8 mouse cellular contexts compared by ENCODE assay signal in genomic region chr7:29170066-29170754, GRCm38 (mm10). TPM values are rescaled to one million over a fixed set of nuclear protein-coding genes. Genes with fewer than 3 reads are reported as not detected.
DNase-seq lines count a peak whose midpoint lies in the region; ATAC-seq and TF ChIP-seq lines count a peak whose summit lies in the region.

Ggn (plus strand) TSS chr7:29170210.
Spred3 (minus strand) TSS chr7:29170411.

- WGBS in hindbrain, embryonic 12.5 days: under 1% methylated on average over 30 of the region's 30 CpGs
- WGBS in limb, embryonic 12.5 days: under 1% methylated on average over 30 of the region's 30 CpGs
- under 1% methylated on average over 30 of the region's 30 CpGs for WGBS in midbrain, embryonic 11.5 days
- WGBS in small intestine, adult 2 months: 2% methylated on average over 30 of the region's 30 CpGs

- peak; percentile 46 for ATAC-seq in hindbrain, embryonic 12.5 days (ENCODE audit: low FRiP score)
- peak; percentile 16 for ATAC-seq in limb, embryonic 12.5 days (ENCODE audit: insufficient number of reproducible peaks, insufficient read depth, low FRiP score, low TSS enrichment, low read depth)
- peak; percentile 58 for ATAC-seq in midbrain, embryonic 11.5 days (ENCODE audit: low FRiP score)

- peaks cover 46% of the 10 kb centered on the region for H3K4me1 ChIP-seq in hindbrain, embryonic 12.5 days
- peaks cover 36% of the 10 kb centered on the region for H3K4me1 ChIP-seq in limb, embryonic 12.5 days (replicated peaks)
- H3K4me1 ChIP-seq in midbrain, embryonic 11.5 days (ENCODE audit: control insufficient read depth, insufficient read depth, low read length): peaks cover 39% of the 10 kb centered on the region
- peaks cover 20% of the 10 kb centered on the region for H3K4me1 ChIP-seq in small intestine, adult 2 months (ENCODE audit: control insufficient read depth, insufficient read depth, insufficient read length, low read length)

- peak within 1 kb of the TSS; percentile 85 for H3K27ac ChIP-seq in hindbrain, embryonic 12.5 days
- peak within 1 kb of the TSS; percentile 64; the same call in 1 of the 2 replicates for H3K27ac ChIP-seq in limb, embryonic 12.5 days
- H3K27ac ChIP-seq in midbrain, embryonic 11.5 days (ENCODE audit: low read depth, low read length): peak within 1 kb of the TSS; percentile 61
- H3K27ac ChIP-seq in small intestine, adult 2 months (ENCODE audit: insufficient read depth, low read depth, low read length): no peak within 1 kb of the TSS; the same call in 1 of the 2 replicates

- H3K4me2 ChIP-seq in hindbrain, embryonic 12.5 days (replicated peaks): peak within 1 kb of the TSS; percentile 76
- peak within 1 kb of the TSS; percentile 83 for H3K4me2 ChIP-seq in limb, embryonic 12.5 days
- H3K4me2 ChIP-seq in midbrain, embryonic 11.5 days: peak within 1 kb of the TSS; percentile 83

- H3K9me3 ChIP-seq in hindbrain, embryonic 12.5 days (replicated peaks): no peaks in the 10 kb centered on the region
- H3K9me3 ChIP-seq in limb, embryonic 12.5 days: no peaks in the 10 kb centered on the region
- no peaks in the 10 kb centered on the region for H3K9me3 ChIP-seq in midbrain, embryonic 11.5 days (ENCODE audit: control insufficient read depth, low read length)

- DNase-seq in thymus, postnatal 0 days (ENCODE audit: low spot score): peak; percentile 21
- DNase-seq in thymus, postnatal 14 days: no peak
- peak; percentile 61 to 68 for DNase-seq in cerebellum, postnatal 14 days
- peak; percentile 62 to 67 for DNase-seq in frontal cortex, postnatal 10 days (ENCODE audit: low spot score in 2 of 2)
- DNase-seq in midbrain, embryonic 11.5 days (ENCODE audit: low spot score, missing footprints): peak; percentile 97

- peaks cover 20% of the 10 kb centered on the region for H3K36me3 ChIP-seq in hindbrain, embryonic 12.5 days
- H3K36me3 ChIP-seq in limb, embryonic 12.5 days: peaks cover 33% of the 10 kb centered on the region
- H3K36me3 ChIP-seq in midbrain, embryonic 11.5 days (ENCODE audit: control insufficient read depth, insufficient read depth, low read length): peaks cover 13% of the 10 kb centered on the region
- H3K36me3 ChIP-seq in small intestine, adult 2 months (ENCODE audit: control insufficient read depth, insufficient read depth, low read length): peaks cover 18% of the 10 kb centered on the region

- TF ChIP-seq POLR2A in small intestine, adult 2 months (IDR thresholded peaks at IDR 0.05; ENCODE audit: low read depth, low read length): peak; percentile 53; the same call in 1 of the 2 replicates

- TF ChIP-seq CTCF in small intestine, adult 2 months (IDR thresholded peaks at IDR 0.05; ENCODE audit: extremely low read depth, insufficient read length, insufficient replicate concordance, low read depth, low read length): no peak

- peak within 1 kb of the TSS; percentile 67 for H3K9ac ChIP-seq in hindbrain, embryonic 12.5 days
- H3K9ac ChIP-seq in limb, embryonic 12.5 days (replicated peaks): peak within 1 kb of the TSS; percentile 64
- H3K9ac ChIP-seq in midbrain, embryonic 11.5 days (ENCODE audit: low read length): peak within 1 kb of the TSS; percentile 67

- H3K4me3 ChIP-seq in hindbrain, embryonic 12.5 days: peak within 1 kb of the TSS; percentile 68
- peak within 1 kb of the TSS; percentile 60 for H3K4me3 ChIP-seq in limb, embryonic 12.5 days (replicated peaks)
- peak within 1 kb of the TSS; percentile 55 for H3K4me3 ChIP-seq in midbrain, embryonic 11.5 days (ENCODE audit: low read depth, low read length)
- H3K4me3 ChIP-seq in small intestine, adult 2 months (ENCODE audit: low read depth, low read length): peak within 1 kb of the TSS; percentile 81

- H3K27me3 ChIP-seq in hindbrain, embryonic 12.5 days: peaks cover 51% of the 10 kb centered on the region
- H3K27me3 ChIP-seq in limb, embryonic 12.5 days: peaks cover 70% of the 10 kb centered on the region
- H3K27me3 ChIP-seq in midbrain, embryonic 11.5 days (ENCODE audit: control insufficient read depth, insufficient read depth, low read length): peaks cover 34% of the 10 kb centered on the region
- H3K27me3 ChIP-seq in small intestine, adult 2 months (ENCODE audit: control insufficient read depth, insufficient read depth, low read length): peaks cover 34% of the 10 kb centered on the region

RNA-seq across cellular contexts. Expression of gene Ggn, which starts in this region (rescaled TPM):
- polyA plus RNA-seq in thymus, postnatal 0 days (2015; fragmentation: Nextera tagmentation; extraction: Ambion mirVana): 0.17 and 0.20 TPM in 2 replicates
- polyA plus RNA-seq in hindbrain, embryonic 12.5 days (2016; fragmentation: Nextera tagmentation; extraction: Ambion mirVana): 0.46 and 0.56 TPM in 2 replicates
- polyA plus RNA-seq in limb, embryonic 12.5 days (2016; fragmentation: Nextera tagmentation; extraction: Ambion mirVana): 0.60 and 1.1 TPM in 2 replicates
- 0.60 and 0.63 TPM in 2 replicates for polyA plus RNA-seq in midbrain, embryonic 11.5 days (2014; fragmentation: Nextera tagmentation; extraction: Ambion mirVana)
- polyA plus RNA-seq in small intestine, adult 2 months (2012; rRNA removed): 0.74 and 0.88 TPM in 2 replicates

RNA-seq across cellular contexts. Expression of gene Spred3, which starts in this region (rescaled TPM):
- polyA plus RNA-seq in thymus, postnatal 0 days (2015; fragmentation: Nextera tagmentation; extraction: Ambion mirVana): 0.23 and 1.4 TPM in 2 replicates
- polyA plus RNA-seq in hindbrain, embryonic 12.5 days (2016; fragmentation: Nextera tagmentation; extraction: Ambion mirVana): 5.9 and 6.4 TPM in 2 replicates
- 5.0 and 6.6 TPM in 2 replicates for polyA plus RNA-seq in limb, embryonic 12.5 days (2016; fragmentation: Nextera tagmentation; extraction: Ambion mirVana)
- polyA plus RNA-seq in midbrain, embryonic 11.5 days (2014; fragmentation: Nextera tagmentation; extraction: Ambion mirVana): 4.9 and 5.1 TPM in 2 replicates
- 1.2 and 1.9 TPM in 2 replicates for polyA plus RNA-seq in small intestine, adult 2 months (2012; rRNA removed)
